Mouse (Mus musculus) lung, adult 2 months (tissue): ENCODE measurements around the gene Cmklr1. TPM values are rescaled to one million over a fixed set of nuclear protein-coding genes. Genes with fewer than 3 reads are reported as not detected.

ENCODE experiments used
- DNase-seq: peaks from one replicate; pipeline ENCODE4 v3.0.0; 2022
- H3K4me1 ChIP-seq: fragments of 200-500 bp; 2 replicates; pipeline ENCODE4 v1.6.1; 2011; ENCODE audit warnings: low read length; ENCODE audit not compliant: control insufficient read depth, insufficient read depth
- H3K4me3 ChIP-seq: fragments of 200-500 bp; replicated peaks from 2 replicates; pipeline ENCODE3; 2011; ENCODE audit warnings: low read depth, mild to moderate bottlenecking, control low read depth, low read length; ENCODE audit errors: extremely low read depth
- CTCF ChIP-seq: fragments of 200-500 bp; IDR thresholded peaks from 2 replicates; pipeline ENCODE4 v1.5.1; 2011; ENCODE audit warnings: mild to moderate bottlenecking, low read length, control low read depth; ENCODE audit not compliant: insufficient read depth
- POLR2A ChIP-seq: fragments of 200-500 bp; IDR thresholded peaks from 2 replicates; pipeline ENCODE4 v1.6.1; 2011; ENCODE audit warnings: low read depth, mild to moderate bottlenecking, control low read depth, low read length, borderline replicate concordance; ENCODE audit errors: extremely low read depth
- WGBS: fragments of 180-500 bp; shearing (Covaris S2); methylation state at CpG from one replicate; pipeline ENCODE4 v1.1.7; 2018; 5-methylcytosine and 5-hydroxymethylcytosine counted together
- polyA plus RNA-seq: library from polyadenylated mRNA; depleted of rRNA; stranded (reverse); fragments of >200 nt; gene quantifications from 2 replicates; pipeline ENCODE4 v1.2.3, GENCODE M21; 2012

Gene Cmklr1
- polyA plus RNA-seq, 1 experiment: 271 TPM

- no peak for DNase-seq
- 75% methylated on average over 14 of the region's 14 CpGs for WGBS
- no peak overlapping the region for H3K4me3 ChIP-seq
- TF ChIP-seq CTCF (no peak), POLR2A (no peak)
- H3K4me1 ChIP-seq: no peaks in the 10 kb centered on the region
These were observed 31.0 kb upstream of the Cmklr1 start for GRCm38 (mm10) chr5:113681219-113681618.

GRCm38 (mm10) chr5:113679509-113679908, 29.3 kb upstream of the Cmklr1 start:
- no peaks in the 10 kb centered on the region for H3K4me1 ChIP-seq
- DNase-seq: no peak
- no peak overlapping the region for H3K4me3 ChIP-seq
- TF ChIP-seq POLR2A: no peak
- TF ChIP-seq CTCF: no peak
- WGBS: 89% methylated on average over 4 of the region's 4 CpGs

GRCm38 (mm10) chr5:113678743-113679452, 28.7 kb upstream of the Cmklr1 start:
- H3K4me1 ChIP-seq: no peaks in the 10 kb centered on the region
- TF ChIP-seq POLR2A: no peak
- no peak overlapping the region for H3K4me3 ChIP-seq
- DNase-seq: no peak
- WGBS: 83% methylated on average over 10 of the region's 10 CpGs

GRCm38 (mm10) chr5:113677541-113677940, 27.3 kb upstream of the Cmklr1 start:
- H3K4me3 ChIP-seq: no peak overlapping the region
- peaks cover 4% of the 10 kb centered on the region; the same call in 1 of the 2 replicates for H3K4me1 ChIP-seq
- no peak for DNase-seq
- 85% methylated on average over 5 of the region's 7 CpGs for WGBS
- no peak for TF ChIP-seq POLR2A
- TF ChIP-seq CTCF: no peak

GRCm38 (mm10) chr5:113674851-113675250, 24.6 kb upstream of the Cmklr1 start:
- Histone ChIP-seq H3K4me1 (peaks cover 5% of the 10 kb centered on the region; the same call in 1 of the 2 replicates), H3K4me3 (no peak overlapping the region)
- 60% methylated on average over 7 of the region's 7 CpGs for WGBS
- no peak for DNase-seq
- TF ChIP-seq POLR2A (no peak), CTCF (no peak)

- WGBS: 24% methylated on average over 7 of the region's 7 CpGs
- Histone ChIP-seq H3K4me1 (peaks cover 5% of the 10 kb centered on the region; the same call in 1 of the 2 replicates), H3K4me3 (no peak overlapping the region)
- DNase-seq: no peak
- TF ChIP-seq POLR2A (no peak), CTCF (no peak)
These were observed 22.2 kb upstream of the Cmklr1 start for GRCm38 (mm10) chr5:113672456-113672855.

- Histone ChIP-seq H3K4me1 (peaks cover 5% of the 10 kb centered on the region; the same call in 1 of the 2 replicates), H3K4me3 (no peak overlapping the region)
- TF ChIP-seq CTCF (no peak), POLR2A (no peak)
- WGBS: 62% methylated on average over 6 of the region's 6 CpGs
- DNase-seq: no peak
These were observed 20.4 kb upstream of the Cmklr1 start for GRCm38 (mm10) chr5:113670597-113670996.

GRCm38 (mm10) chr5:113670110-113670509, 19.9 kb upstream of the Cmklr1 start:
- 49% methylated on average over 3 of the region's 3 CpGs for WGBS
- Histone ChIP-seq H3K4me3 (no peak overlapping the region), H3K4me1 (peaks cover 5% of the 10 kb centered on the region; the same call in 1 of the 2 replicates)
- no peak for DNase-seq
- TF ChIP-seq POLR2A (no peak), CTCF (no peak)

GRCm38 (mm10) chr5:113664629-113665195, 14.5 kb upstream of the Cmklr1 start:
- no peak for DNase-seq
- TF ChIP-seq POLR2A: no peak
- TF ChIP-seq CTCF: no peak
- Histone ChIP-seq H3K4me1 (no peaks in the 10 kb centered on the region), H3K4me3 (no peak overlapping the region)
- 65% methylated on average over 12 of the region's 12 CpGs for WGBS

GRCm38 (mm10) chr5:113664127-113664526, 13.9 kb upstream of the Cmklr1 start:
- DNase-seq: no peak
- Histone ChIP-seq H3K4me3 (no peak overlapping the region), H3K4me1 (no peaks in the 10 kb centered on the region)
- TF ChIP-seq POLR2A (no peak), CTCF (no peak)
- 85% methylated on average over 6 of the region's 6 CpGs for WGBS
